Mouse (Mus musculus) cerebellum, adult (tissue): ENCODE measurements around the gene Dennd2a.

ENCODE experiments used
- ATAC-seq: cut with Nextera tagmentation; 2 replicates; pipeline ENCODE4 v1.9.2; 2017; ENCODE audit warnings: mild to moderate bottlenecking, moderate library complexity, mixed read lengths; ENCODE audit not compliant: insufficient number of reproducible peaks, low FRiP score, low TSS enrichment

Gene Dennd2a

DNA sequence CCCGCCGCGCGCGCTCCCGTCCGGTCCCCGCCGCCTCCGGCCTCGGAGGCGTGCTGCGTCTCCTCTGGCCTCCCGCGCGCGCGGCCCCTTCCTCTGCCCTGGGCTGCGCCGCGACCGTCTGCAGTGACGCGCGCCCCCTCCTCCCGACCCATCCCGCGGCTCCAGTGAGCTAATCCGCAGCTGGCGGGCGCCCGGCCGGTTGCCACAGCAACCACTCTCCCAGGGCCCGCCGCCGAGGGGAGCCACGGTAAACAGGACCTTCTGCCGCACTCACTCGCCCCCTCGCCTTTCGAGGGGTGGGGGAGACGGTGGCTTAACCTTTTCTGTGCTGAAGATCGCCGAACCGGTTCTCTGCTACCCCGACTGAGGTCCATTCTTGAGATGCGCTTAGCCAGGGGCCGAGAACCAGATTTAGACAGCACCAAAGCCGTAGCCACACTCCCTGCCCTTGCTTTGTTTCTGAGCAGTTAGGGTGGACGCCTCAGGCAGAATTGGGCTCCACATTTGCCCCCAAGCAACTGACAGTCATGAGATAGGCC is at the start of gene Dennd2a:
Gene Dennd2a (minus strand): TSS at position 145 of the 539 bp plus-strand sequence.
- ATAC-seq = peak; percentile 34; the same call in 1 of the 2 replicates

DNA sequence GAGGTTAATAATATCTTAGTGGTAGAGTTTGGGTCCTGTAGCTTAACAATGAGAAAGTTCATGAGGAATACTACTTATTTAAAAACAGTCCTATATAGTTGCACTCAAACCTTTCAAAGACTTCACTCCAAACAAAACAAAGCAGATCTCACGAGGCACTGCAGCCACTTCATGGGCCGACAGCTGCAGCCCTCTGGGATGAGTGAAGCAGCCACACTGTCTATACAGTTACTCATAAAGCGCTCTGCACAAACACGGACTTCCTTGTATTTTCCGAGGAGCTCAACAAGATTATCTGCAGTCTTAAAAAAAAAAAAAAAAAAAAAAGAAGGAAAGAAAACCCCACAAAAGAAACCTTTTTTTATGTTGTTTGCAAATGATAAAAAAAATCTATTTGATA is 49.7 kb upstream of the Dennd2a start:
- no peak for ATAC-seq

DNA sequence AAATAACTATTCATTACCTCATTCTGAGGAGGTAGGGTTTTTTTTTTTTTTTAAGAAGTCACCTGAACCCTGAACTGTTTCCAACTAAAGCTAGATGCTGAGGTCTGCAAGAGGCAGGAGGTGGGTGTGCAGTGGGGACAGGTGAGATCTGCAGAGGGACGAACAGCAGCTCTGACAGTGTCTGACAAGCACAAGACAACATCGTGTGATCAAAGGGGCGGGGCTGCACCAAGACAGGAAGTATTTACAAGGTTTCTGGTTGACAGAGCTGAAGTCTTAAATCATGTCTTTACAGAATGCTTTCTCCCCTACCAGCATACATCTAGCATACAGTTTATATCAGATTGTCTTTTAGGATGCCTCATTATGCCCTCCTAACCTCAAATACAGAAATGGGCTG is 49.2 kb upstream of the Dennd2a start:
- ATAC-seq = no peak

DNA sequence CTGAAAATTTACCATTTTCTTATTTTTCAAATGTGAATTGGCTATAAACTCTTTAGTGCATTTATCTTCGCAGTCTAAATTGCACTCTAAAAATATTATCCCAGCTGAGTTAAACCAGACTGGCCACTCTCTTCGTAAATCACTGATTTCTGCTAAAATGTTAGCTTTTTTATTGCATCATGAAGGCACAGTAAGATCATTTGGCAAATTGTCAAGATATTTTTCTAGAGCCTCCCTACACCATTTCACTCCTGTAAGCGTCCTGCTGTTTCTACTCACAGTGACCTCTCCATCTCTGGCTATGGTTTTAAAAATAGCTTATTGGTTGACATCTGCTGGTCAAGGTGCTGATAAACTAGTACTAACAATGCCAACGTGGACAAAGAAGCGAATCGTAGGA is 48.4 kb upstream of the Dennd2a start:
- ATAC-seq = no peak

DNA sequence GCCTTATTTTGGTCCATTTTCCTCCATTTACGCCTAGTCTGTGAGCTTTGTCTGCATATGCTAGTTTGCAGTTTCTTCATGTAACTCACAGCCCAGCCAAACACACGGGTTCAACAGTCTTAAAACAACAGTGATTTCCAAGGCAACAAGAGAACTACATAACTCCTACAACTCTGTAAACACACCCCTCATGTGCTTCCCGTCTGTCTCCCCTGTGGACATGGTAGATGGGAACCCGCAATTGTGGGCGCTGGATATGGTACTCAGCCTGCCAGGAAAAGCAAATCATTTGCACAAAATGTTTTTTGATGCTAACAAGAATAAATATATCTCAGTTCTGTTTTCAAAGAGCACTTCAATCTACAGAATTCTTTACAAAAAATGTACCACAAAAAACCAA is 46.9 kb upstream of the Dennd2a start:
- no peak for ATAC-seq

DNA sequence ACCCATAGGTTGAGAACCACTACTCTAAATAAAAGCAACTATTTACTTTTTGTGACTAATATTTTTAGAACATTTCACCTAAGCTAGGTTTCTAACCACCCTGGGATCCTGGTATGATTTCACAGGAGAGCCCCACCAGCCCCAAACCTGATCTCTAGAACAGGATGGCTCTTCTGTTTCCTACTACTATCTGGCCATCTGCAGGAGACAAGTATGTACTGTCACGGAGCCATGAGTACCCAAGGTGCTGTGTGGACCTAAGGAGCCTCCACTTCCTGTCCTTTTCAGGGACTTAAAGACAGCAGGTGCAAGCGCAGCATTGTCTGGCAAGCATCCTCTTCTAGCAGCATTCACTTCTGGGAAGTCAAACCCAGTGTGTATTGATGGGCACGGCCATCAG is 44.2 kb upstream of the Dennd2a start:
- no peak for ATAC-seq

DNA sequence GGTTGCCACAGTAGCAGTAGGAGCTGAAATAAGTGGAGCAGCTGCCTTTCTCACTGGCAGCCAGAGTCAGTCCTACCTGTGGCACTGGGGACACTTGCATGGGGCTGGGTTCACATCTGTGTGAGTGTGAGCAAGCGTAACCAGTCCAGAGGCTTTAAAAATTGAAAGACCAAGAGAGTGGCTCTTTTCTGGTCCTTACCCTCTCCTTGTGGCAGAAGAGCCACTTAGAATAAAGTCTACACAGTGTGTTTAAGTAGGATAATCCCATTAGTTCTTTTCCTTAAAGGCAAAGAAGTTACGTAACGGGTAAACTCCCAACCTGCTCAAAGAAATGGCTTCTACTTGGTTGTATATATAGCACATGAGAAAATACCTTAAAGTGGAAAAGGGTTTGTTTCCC is 43.2 kb upstream of the Dennd2a start:
- ATAC-seq = no peak

DNA sequence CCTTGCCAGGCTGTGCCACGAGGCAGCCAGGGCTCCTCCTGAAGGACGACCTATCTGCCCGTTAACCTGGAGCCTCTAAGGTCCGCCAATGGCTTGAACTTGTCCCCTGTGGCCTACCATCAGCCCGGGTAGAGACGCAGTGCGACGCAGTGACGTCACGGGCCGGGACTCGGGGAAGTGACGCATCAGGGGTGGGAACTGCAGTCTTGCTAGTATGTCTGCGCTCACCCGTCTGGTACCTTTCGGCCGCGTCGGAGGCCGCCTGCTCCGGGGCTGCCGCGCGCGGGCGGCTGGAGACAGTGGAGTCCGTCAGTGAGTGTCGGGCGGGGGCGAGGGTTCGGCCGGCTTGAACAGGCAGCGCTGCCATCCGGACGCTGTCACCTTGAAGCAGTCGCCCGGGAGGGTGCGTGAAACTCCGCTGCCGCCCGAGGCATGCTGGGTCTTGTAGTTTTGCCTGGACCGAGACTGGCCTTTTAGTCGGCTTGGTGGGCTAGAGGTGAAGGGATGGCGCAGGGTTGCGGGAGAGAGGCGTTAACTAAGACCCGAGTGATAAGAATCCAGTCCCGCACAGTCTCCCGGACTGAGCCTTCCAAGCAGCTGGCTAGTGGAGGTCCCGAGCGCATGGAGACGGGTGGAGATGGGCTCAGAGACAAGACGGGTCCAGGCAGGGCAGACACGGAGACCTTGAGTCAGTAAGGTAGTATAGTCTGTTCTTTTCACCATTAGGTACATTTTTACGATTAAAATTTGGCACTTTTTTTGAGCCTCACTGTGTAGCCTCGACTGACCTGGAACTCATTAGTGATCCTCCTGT is 34.9 kb upstream of the Dennd2a start, which contains the start of gene Ndufb2:
Gene Ndufb2 (plus strand): TSS at position 174 of the 814 bp plus-strand sequence.
- peak; percentile 99 for ATAC-seq

DNA sequence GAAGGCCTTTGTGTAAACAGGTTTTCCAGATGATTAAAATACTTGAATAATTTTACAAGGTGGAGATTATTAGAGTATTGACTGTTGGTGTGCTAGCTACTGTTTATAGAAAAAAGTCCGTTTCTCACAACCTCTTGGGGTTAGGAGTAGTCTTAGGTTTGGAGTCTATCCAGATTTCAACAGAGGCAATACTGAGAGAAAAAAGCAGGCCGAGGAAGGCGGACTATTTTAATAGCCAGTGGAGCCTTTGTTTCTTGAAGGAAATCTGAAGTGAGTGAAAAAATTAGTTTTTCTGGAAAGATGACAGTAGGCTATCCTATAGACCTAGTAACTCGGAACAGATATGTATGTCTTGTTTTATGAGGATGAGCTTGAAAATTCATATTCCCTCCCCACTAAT is 33.8 kb upstream of the Dennd2a start:
- ATAC-seq = no peak

DNA sequence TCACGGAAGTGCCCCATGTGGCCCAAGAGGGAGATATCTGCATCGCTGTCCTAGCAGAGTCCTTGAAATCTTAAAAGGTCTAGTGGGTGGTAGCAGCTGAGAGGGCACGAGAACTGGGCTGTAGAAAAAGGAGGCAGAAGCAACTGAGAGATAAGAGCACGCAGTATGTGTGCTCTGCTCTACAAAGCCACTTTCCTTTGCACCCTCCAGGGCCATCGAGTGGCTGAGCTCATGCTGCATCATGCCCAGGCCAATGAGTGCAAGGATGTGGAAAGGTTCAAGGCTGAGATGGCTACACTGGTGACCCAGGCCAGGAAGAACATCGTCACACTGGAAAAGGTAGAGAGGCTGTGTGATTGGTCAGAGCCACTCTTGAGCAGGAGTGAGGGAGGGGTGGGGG is 27.9 kb upstream of the Dennd2a start, which contains the start of gene Gm42420:
Gene Gm42420 (plus strand): TSS at position 237 of the 400 bp plus-strand sequence.
- no peak for ATAC-seq

DNA sequence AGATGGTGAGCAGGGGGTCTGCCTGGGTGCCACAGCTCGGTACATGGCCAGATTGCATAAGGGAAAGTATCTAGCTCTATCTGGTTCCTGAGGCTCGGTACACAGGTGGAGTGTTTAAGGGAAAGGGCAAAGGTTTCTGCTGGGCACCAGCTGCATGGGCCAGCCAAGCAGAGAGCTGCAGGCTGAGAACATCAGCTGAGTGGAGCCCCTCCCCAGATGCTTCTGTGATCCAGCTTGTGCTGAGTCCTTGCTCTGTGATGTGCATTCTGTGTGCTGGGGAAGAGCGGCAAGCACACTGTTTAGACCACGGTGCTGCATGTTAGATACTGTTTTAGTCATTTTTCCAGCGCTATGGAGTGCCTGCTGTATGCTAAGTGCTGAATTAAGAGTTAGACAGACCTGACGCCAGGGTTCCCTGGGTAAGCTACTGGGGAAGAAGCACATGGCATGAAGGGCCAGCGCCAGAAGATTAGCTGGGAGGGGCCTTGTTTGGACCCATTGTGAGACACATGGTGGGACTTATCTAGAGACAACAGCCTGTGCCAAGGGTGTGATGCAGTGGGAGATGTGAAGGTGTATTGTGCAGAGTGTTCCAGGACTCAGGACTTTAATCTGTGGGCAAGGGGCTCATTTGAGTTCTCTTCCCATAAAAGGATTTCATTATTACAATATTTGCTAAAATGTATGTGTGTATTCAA is 23.6 kb upstream of the Dennd2a start:
- ATAC-seq = no peak

DNA sequence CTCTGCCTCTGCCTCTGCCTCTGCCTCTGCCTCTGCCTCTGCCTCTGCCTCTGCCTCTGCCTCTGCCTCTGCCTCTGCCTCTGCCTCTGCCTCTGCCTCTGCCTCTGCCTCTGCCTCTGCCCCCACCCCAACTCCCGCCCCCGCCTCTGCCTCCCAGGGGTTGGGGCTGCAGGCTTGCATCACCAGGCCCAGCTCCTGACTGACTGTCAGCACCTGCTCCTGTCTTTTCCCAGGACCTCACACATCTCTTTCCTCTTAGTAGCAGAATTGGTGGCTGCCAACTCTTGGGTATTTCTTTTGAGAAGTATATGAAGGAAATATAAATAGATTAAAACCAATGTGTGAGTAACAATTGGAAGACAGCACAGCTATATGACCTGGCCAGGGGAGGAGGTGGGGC is 22.9 kb upstream of the Dennd2a start:
- ATAC-seq = no peak

DNA sequence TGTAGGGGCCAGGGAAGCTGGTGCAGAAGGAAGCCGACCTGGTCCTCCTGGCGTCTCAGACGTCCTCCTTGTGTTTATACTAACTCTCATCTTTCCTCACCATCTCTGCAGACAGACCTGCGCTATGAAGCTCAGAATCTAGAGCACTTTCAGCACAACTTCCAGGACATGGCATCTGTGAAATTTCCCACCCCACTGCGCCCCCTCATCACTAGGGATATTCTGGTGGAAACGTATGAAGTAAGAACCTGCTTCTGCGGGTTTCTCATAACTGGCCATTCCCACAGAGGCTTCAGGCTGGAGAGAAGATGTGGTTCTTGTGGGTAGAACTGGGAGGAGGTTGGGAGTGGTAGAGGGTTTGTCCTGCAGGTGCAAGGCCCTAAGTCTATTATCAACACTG is 21.9 kb upstream of the Dennd2a start:
- ATAC-seq = no peak

DNA sequence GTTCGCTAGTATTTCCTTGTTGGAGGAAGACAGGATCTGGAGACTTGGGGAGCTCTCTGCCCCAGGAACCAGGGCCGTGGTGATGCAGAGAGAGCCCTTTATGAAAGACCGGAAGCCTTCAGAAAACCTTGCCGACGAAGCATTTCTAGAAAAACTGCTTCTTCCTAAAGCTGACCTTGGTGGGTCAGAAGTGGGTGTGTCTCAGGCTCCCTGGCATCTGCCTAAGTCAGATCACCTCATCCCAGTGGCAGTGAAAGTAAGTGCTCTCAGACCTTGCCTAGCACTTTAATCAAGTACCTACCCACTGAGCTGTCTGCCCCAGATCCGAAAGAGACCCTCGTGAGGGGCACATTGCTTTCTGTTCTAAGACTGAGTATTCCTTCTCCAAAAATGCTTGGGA is 17.3 kb upstream of the Dennd2a start:
- ATAC-seq = no peak

DNA sequence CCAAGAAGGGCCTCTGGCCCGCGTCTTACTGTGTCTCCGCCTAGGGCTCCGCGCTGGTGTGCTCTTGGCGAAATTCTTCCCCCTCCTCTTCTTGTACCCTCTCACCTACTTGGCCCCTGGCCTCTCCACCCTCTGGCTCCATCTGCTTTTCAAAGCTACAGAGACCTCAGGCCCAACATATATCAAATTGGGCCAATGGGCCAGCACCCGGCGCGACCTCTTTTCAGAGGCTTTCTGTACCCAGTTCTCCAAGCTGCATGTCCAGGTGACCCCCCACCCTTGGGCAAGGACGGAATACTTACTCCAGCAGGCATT is 16.8 kb upstream of the Dennd2a start:
- peak; percentile 32; the same call in 1 of the 2 replicates for ATAC-seq

DNA sequence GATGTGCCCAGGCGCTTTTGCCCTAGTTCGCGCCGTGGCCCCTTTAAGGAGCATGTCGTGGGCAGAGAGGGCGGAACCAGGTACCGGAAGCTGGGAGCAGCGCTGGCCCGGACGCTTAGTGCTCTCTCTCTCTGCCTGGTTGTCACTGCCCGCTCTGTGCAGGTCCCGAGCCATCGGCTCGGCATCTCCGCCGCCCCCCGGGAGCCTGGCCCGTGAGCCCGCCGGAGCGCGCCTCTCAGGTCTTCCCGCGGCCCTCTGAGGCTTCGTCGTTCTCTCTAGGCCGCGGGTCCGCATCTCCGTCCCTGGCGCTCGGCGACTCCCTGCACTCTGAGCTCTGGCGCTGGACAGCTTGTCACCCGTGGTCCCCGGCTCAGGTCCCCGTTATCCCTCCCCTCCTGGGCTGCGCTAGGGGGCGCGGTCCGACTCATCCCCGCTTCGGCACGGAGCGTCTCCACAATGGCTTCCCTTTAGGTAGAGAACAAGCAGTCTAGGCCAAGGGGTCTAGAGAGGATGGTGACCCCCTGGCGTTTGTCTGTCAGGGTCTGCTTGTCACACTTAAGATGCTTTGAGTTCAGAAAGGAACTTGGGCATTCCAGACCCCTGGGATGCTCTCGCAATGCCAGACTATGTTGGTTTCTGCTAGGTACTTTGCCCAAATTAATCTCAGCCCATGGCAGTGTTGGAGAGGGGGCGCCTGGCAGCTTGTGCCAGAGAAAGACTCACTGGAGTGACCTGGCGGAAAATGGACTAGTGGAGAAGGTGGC is 16.3 kb upstream of the Dennd2a start, which contains the start of gene Adck2:
Gene Adck2 (plus strand): TSS at position 83 of the 764 bp plus-strand sequence.
- peak; percentile 99 for ATAC-seq

DNA sequence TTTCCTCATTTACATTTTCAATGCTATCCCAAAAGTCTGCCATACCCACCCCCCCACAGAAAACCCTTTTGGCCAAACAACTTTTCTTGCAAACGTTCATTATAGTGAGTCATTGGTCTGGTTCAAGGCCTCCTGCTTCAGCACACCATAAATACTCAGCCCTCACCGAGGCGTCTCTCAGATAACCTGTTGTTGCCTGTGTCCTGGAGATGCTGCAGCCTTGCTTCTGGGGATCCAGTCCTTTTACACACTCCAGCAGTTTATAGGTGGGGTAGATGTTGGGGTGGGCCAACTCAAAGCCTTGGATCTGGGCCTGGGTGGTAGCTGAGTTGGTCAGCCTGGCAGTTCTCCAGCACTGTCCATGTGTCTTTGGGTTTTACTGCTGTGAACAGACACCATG is 12.8 kb upstream of the Dennd2a start:
- ATAC-seq = no peak

DNA sequence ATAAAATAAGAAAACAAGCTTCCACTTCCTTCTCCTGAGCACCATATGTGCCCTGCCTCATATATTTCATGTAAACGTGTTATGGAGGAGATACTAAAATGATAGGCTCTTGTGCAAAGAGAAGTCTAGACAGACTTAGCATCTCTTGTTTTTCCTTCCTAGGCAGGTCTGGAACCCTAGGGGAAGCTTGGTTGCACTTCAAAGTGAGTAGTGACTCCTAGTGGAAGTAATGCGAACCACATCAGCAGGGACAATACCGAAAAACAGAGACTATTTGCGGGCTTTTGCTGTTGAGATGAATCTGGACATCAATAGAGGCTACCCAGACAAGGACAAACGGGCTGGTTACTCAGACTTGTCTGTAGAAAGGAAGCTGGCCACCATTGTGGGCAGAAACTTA is 9.9 kb upstream of the Dennd2a start:
- ATAC-seq = no peak

DNA sequence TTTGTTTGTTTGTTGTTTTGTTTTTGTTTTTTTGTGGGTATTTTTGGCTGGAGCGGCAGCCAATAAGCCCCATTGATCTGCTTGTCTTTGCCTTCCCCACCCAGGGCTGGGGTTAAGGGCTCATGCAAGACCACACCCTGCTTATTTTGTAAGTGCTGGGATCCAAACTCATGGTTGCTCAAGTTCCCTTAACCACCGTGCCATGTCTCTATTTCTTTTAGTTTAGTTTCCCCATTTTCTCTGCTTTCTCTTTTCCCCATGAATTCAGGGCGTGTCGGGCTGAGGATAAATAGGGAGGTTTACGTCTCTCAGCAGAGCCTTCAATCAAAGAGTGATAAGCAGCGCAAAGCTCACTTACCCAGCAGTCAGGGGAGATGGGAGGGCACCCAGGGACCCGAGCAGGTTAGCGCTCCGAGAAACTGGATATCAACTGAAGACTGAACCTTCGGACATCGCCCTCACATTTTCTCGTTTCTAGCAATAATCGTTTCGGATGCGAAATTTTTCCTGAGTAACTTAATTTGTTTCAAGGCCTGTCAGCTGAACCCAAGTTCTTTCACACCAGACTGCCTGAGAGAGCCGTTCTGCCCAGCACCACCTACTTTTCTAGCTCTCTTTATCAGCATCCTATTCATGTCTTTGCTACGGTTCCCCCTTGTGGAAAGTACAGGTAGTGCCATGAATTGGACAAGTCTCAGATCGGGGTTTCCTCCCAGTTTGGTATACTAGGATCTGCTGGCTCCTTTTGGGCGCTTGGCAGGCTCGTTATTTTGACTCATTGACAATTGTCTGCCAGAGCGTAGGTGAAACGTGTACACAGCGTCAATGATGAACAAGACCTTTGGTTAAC is 4.7 kb upstream of the Dennd2a start:
- peak; percentile 89 for ATAC-seq
